Mouse (Mus musculus) CD4-positive helper T cell, adult 2 months (primary cell): ENCODE data around the gene Tbc1d2.
"Not testable (repeated sequence)": the region's sequence is repeated elsewhere in the genome, so short reads cannot be mapped to it uniquely, and the experiment has no call there.

Source experiments
- DNase-seq: peaks from one replicate; pipeline ENCODE4 v3.0.0-alpha.2; 2012; ENCODE audit warnings: low read depth, missing footprints, low spot score

Tbc1d2 gene

DNA sequence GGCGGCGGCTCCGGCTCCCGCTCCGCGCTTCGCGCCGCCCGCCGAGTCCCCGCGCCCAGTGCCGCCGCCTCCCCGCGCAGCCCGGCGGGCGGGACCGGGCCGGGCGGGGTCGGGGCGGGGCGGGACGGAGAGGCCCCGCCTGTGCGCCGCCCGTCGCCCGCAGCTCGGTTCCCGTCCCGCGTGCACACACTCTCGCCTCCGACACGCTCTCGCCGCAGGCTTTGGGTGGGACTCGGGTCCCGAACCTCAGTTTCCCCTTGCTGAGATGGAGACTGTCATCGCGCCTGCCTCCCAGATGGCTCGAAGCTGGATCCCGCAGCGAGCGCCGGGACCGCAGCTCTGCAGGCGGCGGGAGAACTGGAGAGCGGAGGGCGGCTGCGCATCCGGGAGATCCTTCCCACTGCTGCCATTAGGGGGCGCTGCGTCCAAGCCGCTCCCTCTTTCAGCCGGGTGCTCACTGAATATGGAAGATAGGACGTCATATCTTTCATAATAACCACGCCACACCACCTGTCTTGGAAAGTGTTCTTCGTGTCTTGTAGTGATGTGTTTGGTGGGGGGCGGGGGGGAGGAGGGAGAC, 48.1 kb downstream of the Tbc1d2 start, which contains the start of gene Coro2a:
Coro2a (minus strand) TSS at position 359 of the 580 bp plus-strand sequence.
- DNase-seq: peak; percentile 88

DNA sequence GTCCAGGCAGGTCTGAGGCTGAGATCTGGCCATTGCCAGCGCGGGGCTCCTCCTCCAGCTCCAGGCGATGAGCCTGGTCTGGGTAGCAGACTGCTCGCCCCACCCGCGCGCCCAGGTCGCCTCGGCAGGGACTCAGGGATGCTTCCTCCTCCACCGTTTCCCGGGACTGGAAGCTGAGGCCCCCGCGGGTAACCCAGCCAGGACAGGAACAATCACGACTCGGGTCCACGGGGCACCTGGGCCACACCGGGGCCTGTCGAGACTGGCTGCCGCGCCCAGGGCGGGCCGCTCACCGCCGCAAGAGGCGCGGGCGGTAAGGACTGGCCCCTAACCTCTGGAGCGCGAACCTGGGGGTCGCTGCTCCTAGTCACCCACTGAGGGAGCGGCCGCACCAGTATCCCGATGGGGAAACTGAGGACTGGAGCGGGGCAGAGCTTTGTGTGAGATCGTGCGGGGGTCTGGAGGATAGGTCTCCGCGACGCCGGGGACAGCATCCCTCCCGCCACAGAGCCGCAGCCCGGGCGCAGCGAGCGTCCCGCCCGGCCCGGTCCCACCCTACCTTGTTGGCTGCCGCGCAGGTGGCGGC, 48.7 kb downstream of the Tbc1d2 start:
- no peak for DNase-seq

DNA sequence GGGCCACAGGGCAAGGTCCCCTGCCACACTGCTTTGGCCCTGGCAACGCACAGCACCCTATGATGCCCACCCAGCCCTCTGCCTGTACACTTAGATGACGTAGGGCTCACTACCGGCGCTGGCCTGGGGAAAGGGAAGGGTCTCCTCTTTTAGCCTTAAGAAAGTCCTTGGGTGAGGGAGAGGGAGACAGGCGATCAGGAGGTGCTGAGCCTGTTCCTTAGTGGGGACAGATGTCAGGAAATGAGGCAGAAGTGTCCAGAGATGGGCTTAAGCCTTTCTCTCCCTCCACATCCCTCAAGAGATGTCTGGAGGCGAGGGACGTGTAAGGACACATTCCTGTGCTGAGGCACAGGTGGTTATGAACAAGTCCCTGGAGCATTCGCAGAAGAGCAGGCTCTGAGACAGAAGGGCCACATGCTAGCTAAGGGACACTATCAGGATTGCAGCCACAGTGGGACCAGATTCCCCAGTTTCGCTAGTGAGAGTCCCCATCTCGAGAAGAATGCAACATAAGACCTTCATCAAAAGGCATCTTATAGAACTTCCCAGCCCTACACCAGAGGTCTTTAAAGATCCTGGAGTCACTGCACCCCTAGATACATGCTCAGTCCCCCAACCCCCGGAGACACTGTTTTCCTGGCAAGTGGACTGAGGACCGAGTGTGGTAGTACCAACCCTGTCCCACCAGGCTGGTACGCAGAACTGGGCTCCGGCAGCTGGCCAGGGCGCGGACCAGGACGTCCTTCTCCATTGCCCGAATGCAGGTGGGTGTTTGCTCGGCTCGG, 49.3 kb downstream of the Tbc1d2 start:
- DNase-seq: no peak

DNA sequence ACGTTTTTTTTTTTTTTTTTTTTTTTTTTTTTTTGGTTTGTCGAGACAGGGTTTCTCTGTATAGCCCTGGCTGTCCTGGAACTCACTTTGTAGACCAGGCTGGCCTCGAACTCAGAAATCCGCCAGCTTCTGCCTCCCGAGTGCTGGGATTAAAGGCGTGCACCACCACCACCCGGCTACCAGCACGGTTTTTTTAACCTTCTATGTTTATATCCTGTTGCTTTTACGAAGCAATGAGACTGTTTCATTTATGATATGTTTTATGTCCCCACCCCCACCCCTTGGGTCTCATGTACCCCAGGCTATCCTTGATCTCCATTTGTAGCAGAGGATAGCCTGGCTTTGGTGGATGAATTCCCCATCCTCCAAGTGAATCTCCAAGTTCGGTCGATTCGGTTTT, 50.4 kb downstream of the Tbc1d2 start:
- not testable (repeated sequence) for DNase-seq

GRCm38 (mm10) chr4:46598981-46599380, 51.0 kb downstream of the Tbc1d2 start:
- peak; percentile 27 for DNase-seq

DNA sequence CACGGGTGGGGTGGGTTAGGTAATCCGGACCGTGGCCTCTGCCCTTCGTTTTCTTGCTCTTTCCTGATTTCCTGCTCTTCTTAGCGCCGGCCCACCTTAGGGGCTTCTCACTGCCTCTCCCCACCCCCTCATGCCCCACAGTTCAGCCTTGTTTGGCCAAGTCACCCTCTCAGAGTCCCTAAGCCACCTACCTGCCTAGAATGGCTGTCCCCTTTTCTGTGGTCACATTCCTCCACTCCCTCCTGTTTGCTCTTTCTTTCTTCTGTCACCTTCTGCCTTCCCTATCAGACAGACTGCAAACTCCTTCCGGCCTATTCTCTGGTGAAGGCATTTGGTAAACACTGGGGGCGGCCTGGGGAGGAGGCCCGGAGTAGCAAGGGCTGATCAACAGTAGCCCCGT, 51.9 kb downstream of the Tbc1d2 start:
- no peak for DNase-seq

DNA sequence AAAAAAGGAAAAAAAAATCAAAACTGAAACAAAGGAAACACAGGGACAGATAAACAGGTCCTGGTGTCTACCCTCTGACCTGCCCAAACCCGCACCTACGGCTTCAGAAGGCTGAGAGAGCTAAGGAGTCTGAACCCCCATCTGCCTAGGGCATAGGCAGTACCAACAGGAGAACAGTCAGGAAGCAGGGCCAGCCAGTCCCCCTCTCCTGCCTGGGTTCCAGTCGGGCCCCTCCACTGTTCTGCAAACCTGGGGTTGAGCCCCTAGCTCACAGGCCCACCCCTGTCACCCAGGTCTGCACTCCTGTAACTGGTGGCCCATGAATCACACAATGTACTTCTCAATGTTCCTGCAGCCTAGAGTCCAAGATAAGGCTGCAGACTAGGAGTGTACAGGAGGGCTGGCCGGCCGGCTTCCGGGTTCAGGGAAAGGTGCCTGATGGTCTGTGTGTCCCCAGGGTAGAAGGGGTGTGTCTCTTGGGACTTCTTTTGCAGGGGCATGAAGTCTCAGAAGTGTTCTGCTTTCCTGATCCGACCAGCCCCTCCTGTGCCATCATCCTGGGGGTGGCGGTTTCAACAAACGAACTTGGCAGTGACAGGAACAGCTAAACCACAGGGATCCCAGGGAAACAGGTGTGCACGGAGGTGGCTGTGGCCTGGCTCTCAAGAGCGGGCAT, 52.6 kb downstream of the Tbc1d2 start:
- DNase-seq: no peak

- no peak for DNase-seq
Observed at GRCm38 (mm10) chr4:46596398-46596797, 53.6 kb downstream of the Tbc1d2 start.

DNA sequence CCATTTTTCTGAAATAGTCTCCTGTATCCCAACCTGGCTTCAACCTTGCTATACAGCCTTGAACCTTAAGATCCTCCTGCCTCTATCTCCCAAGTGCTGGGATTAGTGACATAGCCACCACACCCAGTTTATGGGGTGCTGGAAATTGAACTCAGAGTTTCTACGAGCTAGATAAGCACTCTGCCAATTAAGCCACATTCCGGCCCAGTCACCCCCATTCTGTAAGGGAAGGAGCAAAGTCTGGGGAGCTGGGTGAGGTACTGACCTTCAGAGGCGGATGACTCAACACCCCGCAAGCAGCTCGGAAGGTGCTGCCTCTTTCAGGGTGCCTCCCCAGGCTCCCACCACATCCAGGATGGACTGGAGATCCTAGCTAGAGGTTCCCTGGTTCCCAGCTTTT, 55.9 kb downstream of the Tbc1d2 start:
- no peak for DNase-seq

DNA sequence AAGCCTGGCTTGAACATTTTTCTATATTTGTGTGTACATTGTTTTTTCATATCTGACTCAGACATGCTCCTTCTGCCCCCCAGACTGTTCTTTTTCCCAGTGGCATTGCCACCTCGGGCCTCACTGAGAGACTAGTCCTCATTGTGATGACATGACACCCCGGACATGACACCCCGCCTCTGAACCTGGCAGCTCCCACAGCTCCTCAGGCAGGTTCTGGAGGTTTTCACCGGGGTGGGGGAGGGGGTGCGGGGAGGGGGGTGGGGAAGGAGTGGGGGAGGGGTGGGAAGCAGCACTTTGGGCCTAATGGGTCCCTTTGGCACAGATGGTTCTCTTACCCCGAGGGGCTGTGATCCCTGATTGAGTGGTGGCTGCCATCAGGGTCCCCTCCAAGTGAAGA, 56.5 kb downstream of the Tbc1d2 start:
- no peak for DNase-seq

DNA sequence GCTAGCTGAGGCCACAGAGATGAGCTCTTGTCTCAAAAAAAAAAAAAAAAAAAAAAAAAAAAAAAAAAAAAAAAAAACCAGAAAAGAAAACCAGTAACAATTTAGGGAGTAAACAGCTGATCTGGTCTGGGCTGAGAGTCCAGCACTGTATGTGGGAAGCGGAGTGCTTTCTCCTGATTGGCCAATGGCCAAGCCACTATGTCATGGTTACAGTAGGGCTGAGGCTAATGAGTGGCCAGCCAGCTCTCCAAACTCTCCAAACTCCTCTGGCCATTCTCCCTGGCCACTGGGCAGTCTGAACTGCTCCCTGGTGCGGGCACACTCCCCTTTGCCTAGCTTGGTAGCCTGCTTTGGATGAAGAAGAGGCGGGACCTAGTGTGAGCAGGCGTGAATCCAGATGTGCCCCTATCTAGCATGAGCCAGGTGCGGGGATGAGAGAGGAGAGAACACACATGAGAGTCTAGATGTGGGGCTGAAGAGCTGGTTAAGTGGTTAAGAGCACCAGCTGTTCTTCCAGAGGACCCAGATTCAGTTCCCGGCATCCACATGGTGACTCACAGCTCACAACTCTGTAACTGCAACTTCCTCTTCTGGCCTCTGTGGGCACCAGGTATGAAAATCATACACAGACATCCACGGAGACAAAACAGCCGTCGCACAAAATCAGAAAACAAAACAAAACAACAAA, 58.0 kb downstream of the Tbc1d2 start:
- DNase-seq: no peak

DNA sequence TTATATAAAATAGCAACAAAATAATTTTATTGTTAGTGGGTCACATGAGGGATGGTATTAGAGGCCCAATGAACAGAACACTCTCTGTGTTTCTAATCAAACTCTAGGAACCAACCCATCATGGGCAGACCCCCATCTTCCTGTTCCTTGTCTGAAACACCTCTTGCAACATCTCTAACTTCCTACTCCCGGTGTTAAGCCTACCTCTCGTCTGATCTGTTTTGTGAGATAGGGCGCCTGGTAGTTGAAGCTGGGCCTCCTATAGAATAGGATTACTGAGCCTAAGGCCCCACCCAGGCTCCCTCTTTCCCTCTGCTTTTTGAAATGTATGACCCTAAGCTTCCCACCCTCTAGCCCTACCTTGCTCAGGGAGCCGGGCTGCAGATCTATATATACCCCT, 59.2 kb downstream of the Tbc1d2 start:
- no peak for DNase-seq

GRCm38 (mm10) chr4:46589946-46590684, 59.9 kb downstream of the Tbc1d2 start:
- no peak for DNase-seq

GRCm38 (mm10) chr4:46589151-46589550, 60.9 kb downstream of the Tbc1d2 start:
- no peak for DNase-seq

DNA sequence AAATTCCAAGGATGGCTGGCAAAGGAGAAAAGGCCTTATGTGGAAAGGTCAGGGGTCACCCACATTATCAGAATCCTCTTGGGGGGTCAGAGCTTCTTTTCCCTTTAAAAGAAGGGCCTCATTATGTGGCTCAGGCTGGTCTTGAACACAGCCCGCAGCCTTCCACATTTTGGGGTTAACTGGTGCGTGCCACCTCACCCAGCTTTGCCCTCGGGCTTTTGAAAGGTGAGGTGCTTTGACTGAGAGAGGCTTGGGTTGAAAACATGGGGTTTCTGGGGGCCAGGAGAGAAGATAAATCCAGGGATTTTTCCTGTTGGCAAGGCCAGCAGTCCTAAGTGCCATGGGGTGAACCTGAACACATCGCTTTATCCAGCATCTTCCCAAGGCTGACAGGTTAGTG, 63.5 kb downstream of the Tbc1d2 start:
- DNase-seq: no peak

DNA sequence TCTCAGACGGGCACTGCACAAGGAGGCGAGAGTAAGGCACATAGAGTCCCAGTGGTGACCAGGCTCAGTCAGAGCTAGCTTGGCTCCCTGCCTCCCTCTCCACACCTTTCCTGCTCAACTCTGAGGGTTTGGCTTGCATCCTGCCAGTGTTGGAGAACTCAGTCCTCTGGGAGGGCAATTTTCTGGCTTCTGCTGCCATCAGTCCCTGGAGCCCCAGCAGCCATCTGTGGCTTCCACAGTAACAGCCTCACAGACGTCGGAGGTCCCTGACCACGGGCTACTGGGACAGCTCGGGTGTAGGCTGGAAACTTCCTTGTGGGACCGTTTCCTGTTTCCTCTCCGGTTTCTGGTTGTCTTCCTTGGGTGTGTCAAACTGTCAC, 64.2 kb downstream of the Tbc1d2 start:
- no peak for DNase-seq

DNA sequence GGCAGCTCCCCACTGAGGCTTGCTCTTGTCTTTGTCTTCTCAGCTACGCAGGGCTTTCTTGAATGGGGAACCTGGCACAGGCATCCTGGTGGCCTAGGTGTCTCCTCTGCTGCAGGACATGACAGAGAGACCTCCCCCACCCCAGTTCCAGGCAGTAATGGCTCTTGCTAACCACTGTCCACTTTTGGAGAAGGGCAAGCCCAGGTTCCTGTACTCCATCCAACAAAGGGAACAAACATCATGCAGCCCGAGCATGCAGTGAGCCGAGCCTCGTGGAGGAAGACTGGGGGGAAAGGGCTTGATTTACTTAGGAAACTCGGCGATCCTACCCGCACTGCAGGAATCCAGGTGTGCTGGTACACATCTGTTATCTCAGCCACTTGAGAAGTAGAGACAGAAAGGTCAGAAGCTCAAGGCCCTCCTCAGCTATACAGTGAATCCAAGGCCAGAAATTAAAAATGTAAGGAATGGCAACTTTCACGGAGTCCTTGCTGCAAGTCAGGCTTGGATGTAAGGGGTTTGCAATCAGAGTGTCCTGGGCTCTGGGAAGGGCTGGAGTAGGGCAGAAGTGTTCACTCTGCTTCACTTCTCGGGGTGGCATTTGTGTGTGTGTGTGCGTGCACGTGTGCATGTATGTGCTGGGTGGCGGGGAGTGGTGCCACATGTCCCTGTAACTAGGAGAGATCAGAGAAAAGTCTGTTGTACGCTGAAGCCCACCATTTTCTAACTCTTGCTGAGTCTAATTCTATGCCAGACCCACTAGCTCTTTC, 64.8 kb downstream of the Tbc1d2 start:
- DNase-seq: no peak

- peak; percentile 67 for DNase-seq
Observed at GRCm38 (mm10) chr4:46584536-46584935, 65.5 kb downstream of the Tbc1d2 start.

DNA sequence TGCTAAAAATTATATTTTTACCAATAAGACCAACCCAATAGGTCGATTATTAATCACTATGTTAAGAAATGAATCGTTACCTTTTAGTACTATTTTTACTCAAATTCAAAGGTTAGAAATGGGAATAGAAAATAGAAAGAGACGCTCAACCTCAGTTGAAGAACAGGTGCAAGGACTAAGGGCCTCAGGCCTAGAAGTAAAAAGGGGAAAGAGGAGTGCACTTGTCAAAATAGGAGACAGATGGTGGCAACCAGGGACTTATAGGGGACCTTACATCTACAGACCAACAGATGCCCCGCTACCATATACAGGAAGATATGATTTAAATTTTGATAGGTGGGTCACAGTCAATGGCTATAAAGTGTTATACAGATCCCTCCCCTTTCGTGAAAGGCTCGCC, 65.9 kb downstream of the Tbc1d2 start:
- DNase-seq: not testable (repeated sequence)

- not testable (repeated sequence) for DNase-seq
Observed at GRCm38 (mm10) chr4:46582024-46582423, 68.0 kb downstream of the Tbc1d2 start.
